In the genomic region with DNA sequence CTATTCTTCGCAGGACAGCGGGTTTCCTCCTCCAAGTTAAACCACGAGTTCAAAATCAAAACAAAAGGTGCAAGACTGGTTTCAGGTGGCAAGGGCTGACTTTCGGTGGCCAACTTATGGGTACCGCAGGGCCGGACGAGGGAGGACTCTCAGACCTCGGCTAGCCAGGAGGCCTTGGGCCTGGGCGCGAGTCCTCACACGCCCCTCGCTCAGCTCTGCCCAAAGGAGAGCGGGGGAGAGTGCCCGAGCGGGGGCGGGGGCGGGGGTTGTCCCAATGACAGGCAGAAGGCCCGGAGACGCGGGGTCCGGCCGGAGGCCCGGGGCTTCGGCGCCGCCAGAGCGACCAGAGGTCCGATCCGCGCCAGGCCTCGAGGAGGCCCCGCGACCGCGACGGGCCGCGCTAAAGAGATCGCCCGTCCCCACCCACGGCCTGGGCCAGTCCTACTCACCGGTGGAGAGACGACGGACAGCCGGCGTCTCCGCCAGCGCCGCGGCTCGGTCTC, we compare ENCODE assay signal across 8 mouse cellular contexts. TPM values are rescaled to one million over a fixed set of nuclear protein-coding genes. Genes with fewer than 3 reads are reported as not detected.
A peak's percentile ranks its signal among the peaks of the same experiment; 100 is the strongest.
DNase-seq lines count a peak whose midpoint lies in the region; ATAC-seq lines count a peak whose summit lies in the region.

No protein-coding gene starts in this region.

- H3K9me3 ChIP-seq in liver, embryonic 13.5 days (replicated peaks) = no peaks in the 10 kb centered on the region
- no peaks in the 10 kb centered on the region for H3K9me3 ChIP-seq in neural tube, embryonic 13.5 days

- peak overlapping the region; percentile 82 for H3K4me3 ChIP-seq in liver, embryonic 13.5 days (replicated peaks)
- peak overlapping the region; percentile 96 for H3K4me3 ChIP-seq in neural tube, embryonic 13.5 days

- H3K4me1 ChIP-seq in liver, embryonic 13.5 days (replicated peaks) = peaks cover 27% of the 10 kb centered on the region
- H3K4me1 ChIP-seq in neural tube, embryonic 13.5 days (replicated peaks) = peaks cover 39% of the 10 kb centered on the region

- WGBS in liver, embryonic 13.5 days (ENCODE audit: insufficient replicate concordance) = under 1% methylated on average over 51 of the region's 51 CpGs
- WGBS in neural tube, embryonic 13.5 days = under 1% methylated on average over 49 of the region's 51 CpGs

- no peaks in the 10 kb centered on the region for H3K36me3 ChIP-seq in liver, embryonic 13.5 days
- H3K36me3 ChIP-seq in neural tube, embryonic 13.5 days = no peaks in the 10 kb centered on the region

- peak; percentile 21 for ATAC-seq in granulocyte monocyte progenitor cell, adult 5-6 weeks (replicated peaks; ENCODE audit: poor library complexity, severe bottlenecking)
- peak; percentile 85 for ATAC-seq in liver, embryonic 13.5 days (ENCODE audit: low read depth)
- peak; percentile 88 for ATAC-seq in neural tube, embryonic 13.5 days (ENCODE audit: low read depth)

- H3K4me2 ChIP-seq in liver, embryonic 13.5 days = peak overlapping the region; percentile 100
- H3K4me2 ChIP-seq in neural tube, embryonic 13.5 days = peak overlapping the region; percentile 94

- no peaks in the 10 kb centered on the region for H3K27me3 ChIP-seq in liver, embryonic 13.5 days
- H3K27me3 ChIP-seq in neural tube, embryonic 13.5 days = no peaks in the 10 kb centered on the region

- peak; percentile 61 for DNase-seq in embryo, embryonic 10 days (ENCODE audit: low spot score)
- DNase-seq in embryo, embryonic 9.5 days (ENCODE audit: extremely low spot score) = no peak
- peak; percentile 52 for DNase-seq in urinary bladder, postnatal 14 days (ENCODE audit: low spot score)
- no peak for DNase-seq in urinary bladder, postnatal 4 days (ENCODE audit: low spot score in 2 of 2)
- no peak for DNase-seq in liver, embryonic 13.5 days
- DNase-seq in cerebellum, postnatal 36 days = no peak

- peak overlapping the region; percentile 89 for H3K9ac ChIP-seq in liver, embryonic 13.5 days
- peak overlapping the region; percentile 94 for H3K9ac ChIP-seq in neural tube, embryonic 13.5 days

- H3K27ac ChIP-seq in liver, embryonic 13.5 days = peak overlapping the region; percentile 61
- peak overlapping the region; percentile 87 for H3K27ac ChIP-seq in neural tube, embryonic 13.5 days (replicated peaks)

RNA-seq across cellular contexts. Expression of a gene that starts 0.4 kb away (rescaled TPM):
- 5.4 and 13.1 TPM in 2 replicates for total RNA-seq in granulocyte monocyte progenitor cell, adult 5-6 weeks (2014; fragmentation: Nextera tagmentation)
- total RNA-seq in granulocyte monocyte progenitor cell, adult 5-6 weeks (2017) = 8.2 and 9.9 TPM in 2 replicates
- polyA plus RNA-seq in liver, embryonic 13.5 days (2015; fragmentation: Nextera tagmentation; extraction: Ambion mirVana) = 3.7 and 4.8 TPM in 2 replicates
- 32.1 and 32.4 TPM in 2 replicates for polyA plus RNA-seq in neural tube, embryonic 13.5 days (2015; fragmentation: Nextera tagmentation; extraction: Ambion mirVana)

RNA-seq across cellular contexts. Expression of a gene that starts 15.0 kb away (rescaled TPM):
- total RNA-seq in granulocyte monocyte progenitor cell, adult 5-6 weeks (2014; fragmentation: Nextera tagmentation) = 54.8 and 62.2 TPM in 2 replicates
- 49.0 and 53.3 TPM in 2 replicates for total RNA-seq in granulocyte monocyte progenitor cell, adult 5-6 weeks (2017)
- polyA plus RNA-seq in liver, embryonic 13.5 days (2015; fragmentation: Nextera tagmentation; extraction: Ambion mirVana) = 13.8 and 16.8 TPM in 2 replicates
- polyA plus RNA-seq in neural tube, embryonic 13.5 days (2015; fragmentation: Nextera tagmentation; extraction: Ambion mirVana) = 65.1 and 71.5 TPM in 2 replicates

Comparison
In these comparisons a context has a peak if more than half of its experiments do, and no peak if none do; other contexts are left out.
1. DNase-seq: peak in embryo, embryonic 10 days (single experiment) and urinary bladder, postnatal 14 days (single experiment); none in embryo, embryonic 9.5 days (single experiment), urinary bladder, postnatal 4 days (0 of 2), liver, embryonic 13.5 days (single experiment) and cerebellum, postnatal 36 days (0 of 2).
2. ATAC-seq: peak in every context shown above with its lines; median percentile 88 in neural tube, embryonic 13.5 days; 85 in liver, embryonic 13.5 days; 21 in granulocyte monocyte progenitor cell, adult 5-6 weeks.